Mouse (Mus musculus): ENCODE measurements around the gene Agtpbp1.

DNA sequence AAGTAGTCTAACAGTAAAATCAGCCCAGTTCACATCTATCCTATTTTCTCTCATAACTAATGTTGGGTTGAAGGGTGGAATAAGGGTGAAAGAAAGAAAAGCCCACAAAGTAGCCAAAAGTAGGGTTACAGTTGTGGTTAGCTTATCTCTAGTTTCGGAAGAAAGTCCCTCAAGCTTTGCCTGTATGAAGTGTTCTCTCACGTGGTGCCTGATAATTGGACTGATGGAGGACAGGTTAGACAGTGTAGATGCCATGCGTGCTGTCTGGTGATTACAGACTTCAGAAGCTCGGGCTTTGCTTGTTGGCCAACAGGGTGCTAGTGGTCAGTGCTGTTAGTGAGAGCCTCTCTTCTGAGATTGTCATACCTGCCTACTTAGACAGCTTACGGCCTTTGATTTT lies 18.1 kb upstream of the Agtpbp1 start:
- no peak for TF ChIP-seq POLR2A (IDR thresholded peaks at IDR 0.05; ENCODE audit: low read depth, low read length)
- no peak for TF ChIP-seq CTCF (IDR thresholded peaks at IDR 0.05; ENCODE audit: extremely low read depth, insufficient read length, insufficient replicate concordance, low read depth, low read length)
